Mouse (Mus musculus) retina, adult 2 months (tissue): ENCODE data around the gene Cks1b.
"Not testable (repeated sequence)": the region's sequence is repeated elsewhere in the genome, so short reads cannot be mapped to it uniquely, and the experiment has no call there.

Source experiments
- DNase-seq: peaks from one replicate; pipeline ENCODE4 v3.0.0-alpha.2; 2012; ENCODE audit warnings: low read depth, low spot score

Gene Cks1b

DNA sequence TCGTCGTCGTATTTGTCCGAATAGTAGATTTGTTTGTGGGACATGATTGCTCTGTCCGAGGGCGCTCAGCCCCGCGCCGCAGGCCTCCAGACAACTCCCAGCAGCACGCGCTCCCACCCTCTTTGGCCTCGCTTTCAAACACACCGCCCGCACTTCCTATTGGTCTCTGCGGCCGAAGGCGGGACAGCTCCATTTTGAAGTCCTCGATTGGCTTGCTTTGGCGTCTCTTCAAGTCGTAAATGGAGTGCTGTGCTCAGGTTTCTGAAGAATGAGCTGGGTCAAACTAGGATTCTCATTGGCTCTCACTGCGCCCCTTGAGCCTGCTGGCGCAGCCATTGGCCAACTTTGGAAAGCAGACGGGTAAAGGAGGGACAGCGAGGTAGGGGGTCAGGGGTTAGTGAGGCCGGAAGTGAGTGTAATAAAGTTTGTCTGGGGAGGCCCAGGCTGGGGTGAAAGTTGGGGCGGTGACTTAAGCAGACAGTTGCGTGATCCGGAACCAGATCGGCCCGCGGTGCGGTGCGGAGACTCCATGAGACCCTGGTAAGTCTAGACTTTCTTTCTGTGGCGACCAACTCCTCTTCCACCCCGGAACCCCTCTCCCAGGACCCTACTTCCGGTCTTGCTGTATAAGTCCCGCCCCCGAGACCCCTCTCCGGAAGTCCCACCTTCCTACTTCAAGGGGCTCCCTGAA lies at the start of gene Cks1b, which contains the start of gene Shc1:
TSS of gene Cks1b (minus strand) at position 214 of the 691 bp plus-strand sequence.
TSS of gene Shc1 (plus strand) at position 274 of the 691 bp plus-strand sequence.
- peak; percentile 80 for DNase-seq

DNA sequence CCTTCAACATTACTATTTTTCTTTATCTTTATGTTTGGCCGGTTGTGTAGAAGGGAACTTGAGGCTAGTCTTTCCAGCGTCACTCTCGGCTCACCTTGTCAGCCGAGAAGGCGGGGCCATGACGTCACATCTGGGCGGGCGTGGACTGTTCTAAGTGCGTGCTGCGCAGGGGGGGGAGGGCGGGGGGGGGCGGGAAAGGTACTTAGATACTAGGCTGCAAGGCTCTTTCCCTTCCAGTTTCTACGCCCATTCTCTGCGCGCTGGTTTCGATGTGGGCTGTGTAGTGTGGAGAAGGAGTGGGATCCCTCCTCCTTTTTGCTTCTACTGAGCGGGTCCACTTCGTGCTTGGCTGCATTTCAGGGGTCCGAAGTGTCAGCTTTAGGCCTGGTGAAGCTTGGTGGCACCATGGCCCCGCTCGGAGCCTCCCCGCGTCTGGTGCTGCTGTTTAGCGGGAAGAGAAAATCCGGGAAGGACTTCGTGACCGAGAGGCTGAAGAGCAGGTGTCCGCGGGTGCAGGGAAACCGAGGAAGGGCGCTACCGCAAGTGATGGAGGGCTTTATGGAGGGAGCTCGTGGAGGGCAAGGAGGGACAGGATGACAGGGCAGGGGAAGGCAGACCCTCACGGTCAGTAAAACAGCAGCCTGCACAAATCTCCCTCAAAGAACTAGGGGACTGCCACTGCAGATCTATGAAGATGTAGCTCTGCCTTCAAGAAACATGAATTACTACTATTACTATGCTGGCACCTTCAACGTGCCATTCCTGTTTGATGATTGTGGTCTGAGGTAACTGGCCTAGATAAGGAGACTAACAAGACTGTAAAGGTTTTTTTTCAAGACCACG lies 41.0 kb upstream of the Cks1b start:
- peak; percentile 87 for DNase-seq

DNA sequence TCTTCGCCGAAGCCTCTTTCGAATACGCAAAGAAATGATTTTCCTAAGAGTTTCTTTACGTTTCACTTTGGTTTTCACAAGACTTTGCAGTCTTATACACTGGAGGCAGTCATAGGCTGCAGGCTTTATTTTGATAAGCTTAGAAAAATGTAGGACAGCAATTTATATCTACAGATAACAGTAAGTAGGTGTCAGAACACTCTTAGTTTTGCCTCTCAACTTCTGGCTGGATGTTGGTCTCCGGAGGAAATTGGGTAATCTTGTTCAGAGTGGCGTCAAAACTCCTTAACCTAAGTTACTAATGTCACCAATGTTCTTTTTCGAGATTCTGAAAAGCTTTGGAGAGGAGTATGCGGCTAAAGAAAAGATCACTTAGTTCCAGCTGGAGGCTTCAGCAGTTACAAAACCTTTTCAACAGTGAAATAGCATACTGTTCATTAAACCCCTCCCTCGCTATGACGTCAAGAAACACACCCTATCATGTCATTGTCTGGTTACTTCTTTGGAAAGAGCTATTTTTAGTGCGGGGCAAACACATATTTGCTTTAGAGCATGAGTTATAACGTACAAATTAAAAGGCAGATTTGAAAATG lies 40.3 kb upstream of the Cks1b start:
- no peak for DNase-seq

DNA sequence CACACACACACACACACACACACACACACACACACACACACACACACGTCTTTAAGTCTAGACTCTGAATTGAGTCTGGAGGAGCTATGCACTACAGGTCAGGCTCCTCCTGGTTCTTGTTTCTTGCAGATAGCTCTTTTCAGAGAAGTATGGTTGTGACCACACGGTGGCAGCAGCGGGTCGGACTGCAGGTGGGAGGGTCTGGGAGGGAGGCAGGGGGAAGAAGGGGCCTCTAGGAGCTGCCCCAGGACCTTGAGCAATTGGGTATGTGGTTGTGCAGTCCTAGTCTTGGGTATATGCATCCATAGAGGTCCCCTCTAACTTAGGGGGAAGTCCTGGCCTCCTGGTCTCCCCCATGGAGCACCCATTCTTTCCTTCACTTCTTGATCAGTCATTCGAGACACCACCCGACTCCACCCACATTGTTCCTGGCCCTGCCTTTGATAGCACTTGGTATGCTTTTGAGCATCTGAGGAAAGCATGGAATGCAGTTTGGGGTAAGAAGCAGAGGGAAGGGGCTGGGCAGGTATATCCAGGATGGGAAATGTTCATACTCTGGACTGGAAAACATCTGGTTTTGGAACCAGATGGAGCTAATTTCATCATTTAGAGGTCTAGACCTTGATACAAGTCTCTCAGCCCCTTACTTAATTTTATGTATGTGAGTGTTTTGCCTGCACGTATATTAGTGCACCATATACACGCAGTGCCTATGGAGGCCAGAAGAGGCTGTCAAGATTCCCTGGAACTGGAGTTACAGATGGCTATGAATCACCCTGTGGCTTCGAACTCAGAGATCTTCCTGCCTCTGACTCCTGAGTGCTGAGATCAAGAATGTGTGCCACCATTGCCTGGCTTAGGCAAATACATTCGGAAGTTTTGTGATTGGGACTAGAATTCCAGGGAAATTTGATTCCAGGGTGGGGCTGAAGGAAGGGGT lies 38.8 kb upstream of the Cks1b start:
- DNase-seq, result no peak

DNA sequence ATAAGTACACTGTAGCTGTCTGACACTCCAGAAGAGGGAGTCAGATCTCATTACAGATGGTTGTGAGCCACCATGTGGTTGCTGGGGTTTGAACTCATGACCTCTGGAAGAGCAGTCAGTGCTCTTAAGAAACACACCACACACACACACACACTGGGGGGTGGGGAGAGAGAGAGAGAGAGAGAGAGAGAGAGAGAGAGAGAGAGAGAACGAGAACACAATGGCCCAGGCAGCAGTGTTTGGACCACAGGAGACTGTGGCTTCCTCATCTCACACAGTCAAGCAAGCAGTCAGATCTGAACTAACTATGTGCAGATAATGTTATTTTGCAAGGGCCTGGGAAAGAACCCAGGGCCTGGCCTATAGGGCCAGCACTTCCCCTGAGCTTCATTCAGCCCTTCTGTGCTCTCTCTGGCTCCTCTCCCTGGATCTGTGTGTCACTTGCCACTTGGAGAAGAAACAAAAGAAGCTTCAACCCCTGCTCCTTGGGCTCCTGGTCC lies 37.7 kb upstream of the Cks1b start:
- DNase-seq, result no peak

DNA sequence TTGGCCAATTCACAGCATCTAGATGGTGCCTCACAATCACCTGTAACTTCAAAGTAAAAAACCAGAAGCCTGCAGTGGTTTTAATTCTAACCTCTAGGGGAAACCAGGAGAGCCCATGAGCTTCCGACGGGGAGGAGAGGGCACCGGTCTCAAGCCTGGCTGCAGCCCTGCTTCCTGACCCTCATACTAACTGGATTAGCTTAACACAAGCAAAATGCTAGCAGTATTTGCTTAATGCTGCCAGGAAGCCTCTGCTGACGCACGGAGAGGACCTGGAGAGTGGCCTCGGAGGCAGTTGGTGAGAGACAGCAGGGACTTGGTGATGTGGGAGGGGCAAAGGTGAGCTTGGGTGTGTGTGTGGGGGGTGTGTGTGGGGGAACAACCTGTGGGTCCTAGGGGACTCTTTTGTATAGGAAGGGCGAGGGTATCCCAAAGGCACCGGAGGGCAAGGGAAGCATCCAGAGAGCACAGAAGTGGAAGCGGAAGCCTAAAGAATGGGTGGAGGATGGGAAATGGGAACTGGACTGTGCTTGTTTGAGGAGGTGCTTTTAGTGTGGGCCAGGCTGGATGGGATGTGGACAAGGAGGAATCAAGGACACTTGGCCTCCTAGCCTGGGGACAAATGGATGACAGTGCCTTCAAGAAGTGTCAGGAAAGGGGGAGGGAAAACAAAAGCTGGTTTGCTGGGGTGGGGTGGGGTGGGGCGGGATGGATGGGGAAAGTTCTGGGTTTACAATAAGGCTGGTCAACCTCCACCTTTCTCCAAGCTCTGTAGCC lies 36.4 kb upstream of the Cks1b start, which contains the start of gene Pmvk:
TSS of gene Pmvk (plus strand) at position 141 of the 777 bp plus-strand sequence.
- no peak for DNase-seq

DNA sequence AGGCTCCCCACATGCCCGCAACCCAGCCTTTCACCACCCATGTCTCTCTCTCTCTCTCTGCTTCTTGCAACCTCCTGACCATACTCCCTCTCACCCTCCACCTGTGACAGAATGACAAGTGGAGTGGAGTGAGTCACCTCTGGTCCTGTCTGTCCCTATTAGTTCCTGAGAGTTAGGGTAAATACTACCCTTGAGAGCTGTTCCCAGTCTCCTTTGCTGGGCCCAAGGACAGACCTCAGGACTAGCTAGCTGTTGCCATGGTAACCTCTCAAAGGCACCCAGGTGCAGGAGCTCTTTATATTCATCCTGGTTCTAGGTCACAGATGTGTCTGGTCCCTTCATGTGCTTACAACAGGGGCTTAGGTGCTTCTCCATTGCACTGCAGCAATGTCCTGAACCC lies 33.7 kb upstream of the Cks1b start:
- DNase-seq, result no peak

DNA sequence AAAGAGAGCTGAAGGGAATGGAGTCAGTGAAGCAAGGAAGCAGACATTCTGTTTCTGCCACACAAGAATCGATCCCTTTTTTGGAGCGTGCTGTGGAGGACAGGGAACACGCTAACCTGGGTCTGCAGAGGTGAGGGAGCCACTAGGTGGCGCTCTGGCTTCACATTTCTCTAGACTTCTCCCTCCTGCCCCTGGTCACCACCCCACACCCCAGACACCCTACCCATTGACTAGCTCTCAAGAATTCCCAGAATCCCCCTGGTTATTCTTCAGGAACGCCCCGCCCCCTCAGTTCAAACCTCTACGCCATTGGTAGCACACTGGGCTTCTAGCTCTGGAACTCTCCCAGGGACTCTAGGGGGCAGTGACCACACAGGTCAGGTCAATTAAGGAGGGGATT lies 31.4 kb upstream of the Cks1b start:
- DNase-seq, result no peak

DNA sequence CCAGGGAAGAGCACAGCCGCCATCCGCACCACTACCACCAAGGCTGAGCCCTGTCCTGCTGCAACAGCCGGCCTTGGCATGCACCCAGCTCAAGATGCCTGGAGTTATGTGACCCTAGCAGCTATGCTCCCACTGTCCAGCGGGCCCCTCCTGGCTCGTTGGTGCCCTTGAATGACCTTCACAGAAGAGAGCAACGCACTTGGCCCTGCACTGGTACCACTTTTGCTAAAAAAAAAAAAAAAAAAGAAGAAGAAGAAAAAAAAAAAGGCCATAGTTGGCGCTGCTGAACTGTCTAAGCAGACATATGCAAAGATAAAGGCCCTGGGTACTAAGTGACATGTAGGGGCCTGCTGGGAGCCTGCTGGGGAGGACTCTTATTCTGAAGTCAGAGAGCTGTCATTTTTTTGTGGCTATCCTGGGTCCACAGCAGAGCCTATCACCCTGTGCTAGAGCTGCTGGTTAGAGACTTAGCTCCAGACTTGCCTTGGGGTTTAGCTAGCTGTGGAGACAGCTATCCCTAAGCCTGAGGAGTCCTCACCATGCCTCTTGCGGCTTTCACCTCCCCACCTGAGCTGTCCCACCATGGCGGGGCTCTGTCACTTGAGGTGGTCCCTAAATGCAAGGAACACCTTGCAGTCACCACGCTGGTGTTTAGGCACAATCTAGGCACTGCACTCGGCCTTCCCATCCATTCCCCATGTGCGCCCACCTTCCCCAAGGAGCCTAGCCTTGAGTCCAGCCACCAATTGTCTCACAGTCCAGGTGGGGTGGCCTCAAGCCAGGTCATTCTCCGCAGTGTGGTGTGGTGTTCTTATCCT lies 30.7 kb upstream of the Cks1b start:
- DNase-seq, result no peak

DNA sequence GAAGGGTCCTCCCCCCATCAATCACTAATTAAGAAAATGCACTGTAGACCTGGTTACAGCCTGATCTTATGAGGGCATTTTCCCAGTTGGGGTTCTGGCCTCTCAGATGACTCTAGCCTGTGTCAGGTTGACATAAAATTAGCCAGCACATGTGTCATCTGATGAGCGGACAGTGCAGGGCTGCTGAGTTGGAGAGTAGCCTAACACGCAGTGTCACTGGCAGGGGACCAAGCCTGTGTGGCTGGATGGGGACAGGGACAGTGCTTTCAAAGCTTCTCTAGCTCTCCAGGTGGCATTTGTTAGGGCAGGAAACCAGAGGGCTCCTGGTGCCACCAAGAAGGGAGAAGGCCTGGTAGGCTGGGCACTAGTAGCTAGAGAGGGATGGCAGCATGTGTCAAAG lies 22.5 kb upstream of the Cks1b start:
- no peak for DNase-seq

DNA sequence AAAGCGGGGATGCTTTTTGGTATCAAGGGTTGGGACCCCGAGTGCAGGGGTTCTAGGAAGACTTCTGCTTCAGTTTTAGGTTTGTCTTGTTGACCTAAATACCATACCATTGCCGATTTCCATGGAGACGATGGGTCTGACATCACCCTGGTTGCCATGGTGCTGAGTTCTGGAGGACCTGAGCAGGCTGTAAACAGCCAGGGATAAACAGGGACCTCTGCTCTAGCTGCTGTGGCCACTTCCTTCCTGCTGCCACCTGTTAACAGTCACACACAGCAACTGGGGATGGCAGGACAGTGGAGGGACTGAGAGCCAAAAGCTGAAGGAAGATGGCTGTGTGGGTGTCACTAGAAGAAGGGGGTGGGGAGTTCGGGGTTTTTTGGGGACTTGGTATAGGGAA lies 19.1 kb upstream of the Cks1b start:
- no peak for DNase-seq

DNA sequence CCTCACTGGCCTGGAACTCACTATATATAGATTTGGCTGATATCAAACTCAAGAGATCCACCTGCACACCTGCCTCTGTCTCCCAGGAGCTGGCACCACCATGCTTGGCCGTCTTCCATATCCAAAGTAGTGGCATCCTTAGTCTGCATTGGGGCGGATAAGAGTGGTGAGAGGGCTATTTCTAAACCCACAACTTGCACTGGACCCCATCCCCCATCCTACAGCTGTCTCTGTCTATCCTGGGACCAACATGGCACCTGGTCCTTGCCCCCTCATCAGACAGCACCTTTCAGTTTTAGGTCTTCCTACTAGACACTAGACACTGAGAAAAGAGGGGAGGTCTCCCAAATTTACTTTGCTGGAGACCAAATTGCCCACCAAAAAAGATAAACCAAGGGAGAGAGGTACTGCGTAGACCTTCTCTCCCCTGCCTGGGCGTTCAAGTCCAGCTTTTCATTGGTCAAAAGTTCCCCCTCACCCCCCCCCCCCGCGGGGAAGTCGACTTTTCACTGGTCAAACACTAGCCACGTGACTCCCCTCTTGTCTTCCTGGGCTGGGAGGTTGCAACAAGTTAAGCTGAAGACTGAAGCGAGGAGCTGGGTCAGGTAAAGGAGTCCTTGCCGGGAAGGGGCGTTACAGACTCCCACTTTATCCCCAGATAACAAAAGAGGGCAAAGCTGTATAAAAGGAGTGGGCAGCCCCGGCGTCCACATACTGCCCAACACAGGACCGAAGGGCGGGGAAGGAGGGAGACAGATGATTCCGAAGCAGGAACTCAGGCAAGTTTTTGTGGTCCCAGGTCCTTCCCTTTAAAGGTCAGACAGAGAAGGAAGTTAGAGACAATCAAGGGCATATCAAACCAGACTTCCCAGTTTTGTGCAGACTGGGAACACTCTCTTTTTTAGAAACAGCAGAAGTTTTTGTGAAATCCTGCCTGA lies 18.3 kb upstream of the Cks1b start, which contains the start of gene Pbxip1:
TSS of gene Pbxip1 (plus strand) at position 531 of the 938 bp plus-strand sequence.
- no peak for DNase-seq

DNA sequence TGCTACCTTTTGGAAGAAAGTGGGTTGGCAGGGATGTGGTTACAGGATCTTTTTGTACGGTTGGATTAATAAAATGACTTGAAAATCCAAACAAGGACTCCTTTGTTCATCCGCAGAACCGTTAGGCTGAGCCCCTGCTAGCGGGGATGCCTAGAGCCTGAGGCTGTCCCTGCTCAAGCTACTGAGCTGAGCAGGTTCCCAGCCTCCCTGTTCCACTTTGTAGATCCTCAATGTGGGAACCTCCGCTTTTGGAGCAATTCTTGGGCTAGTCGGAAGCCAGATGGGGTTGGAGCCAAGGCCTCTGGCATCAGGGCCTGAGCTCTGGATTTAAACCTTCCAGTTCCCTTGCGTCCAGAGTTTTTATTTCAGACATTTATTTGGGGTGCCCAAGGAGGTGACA lies 16.9 kb upstream of the Cks1b start:
- DNase-seq, result no peak

DNA sequence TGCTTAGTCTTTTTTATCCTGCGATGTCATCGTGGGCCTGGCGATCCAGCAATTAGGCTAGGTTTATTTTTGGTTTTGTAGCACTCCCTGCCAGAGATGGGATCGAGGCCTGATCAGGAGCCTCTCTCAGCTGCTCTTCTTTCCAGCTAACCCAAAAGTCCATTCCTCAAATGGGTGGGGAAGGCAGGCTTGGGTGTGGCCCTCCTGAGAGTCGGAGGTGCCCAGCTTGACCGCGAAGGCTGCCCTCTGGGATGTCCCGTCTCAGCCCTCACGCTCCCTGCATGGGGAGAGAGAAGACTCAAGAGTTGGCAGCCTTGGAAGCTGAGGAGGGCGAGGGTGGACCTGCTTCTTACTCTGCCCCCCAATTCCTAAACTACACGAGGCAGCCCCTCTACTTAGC lies 16.3 kb upstream of the Cks1b start:
- no peak for DNase-seq

DNA sequence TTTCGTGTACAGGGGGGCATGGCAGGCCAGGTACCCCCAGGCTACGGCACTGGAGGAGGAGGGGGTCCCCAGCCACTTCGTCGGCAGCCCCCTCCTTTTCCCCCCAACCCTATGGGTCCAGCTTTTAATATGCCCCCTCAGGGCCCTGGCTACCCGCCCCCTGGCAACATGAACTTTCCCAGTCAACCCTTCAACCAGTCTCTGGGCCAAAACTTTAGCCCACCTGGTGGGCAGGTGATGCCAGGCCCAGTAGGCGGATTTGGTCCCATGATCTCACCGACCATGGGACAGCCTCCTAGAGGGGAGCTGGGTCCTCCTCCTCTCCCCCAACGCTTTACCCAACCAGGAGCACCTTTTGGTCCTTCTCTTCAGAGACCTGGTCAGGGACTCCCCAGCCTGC lies 14.4 kb upstream of the Cks1b start:
- DNase-seq, result no peak

DNA sequence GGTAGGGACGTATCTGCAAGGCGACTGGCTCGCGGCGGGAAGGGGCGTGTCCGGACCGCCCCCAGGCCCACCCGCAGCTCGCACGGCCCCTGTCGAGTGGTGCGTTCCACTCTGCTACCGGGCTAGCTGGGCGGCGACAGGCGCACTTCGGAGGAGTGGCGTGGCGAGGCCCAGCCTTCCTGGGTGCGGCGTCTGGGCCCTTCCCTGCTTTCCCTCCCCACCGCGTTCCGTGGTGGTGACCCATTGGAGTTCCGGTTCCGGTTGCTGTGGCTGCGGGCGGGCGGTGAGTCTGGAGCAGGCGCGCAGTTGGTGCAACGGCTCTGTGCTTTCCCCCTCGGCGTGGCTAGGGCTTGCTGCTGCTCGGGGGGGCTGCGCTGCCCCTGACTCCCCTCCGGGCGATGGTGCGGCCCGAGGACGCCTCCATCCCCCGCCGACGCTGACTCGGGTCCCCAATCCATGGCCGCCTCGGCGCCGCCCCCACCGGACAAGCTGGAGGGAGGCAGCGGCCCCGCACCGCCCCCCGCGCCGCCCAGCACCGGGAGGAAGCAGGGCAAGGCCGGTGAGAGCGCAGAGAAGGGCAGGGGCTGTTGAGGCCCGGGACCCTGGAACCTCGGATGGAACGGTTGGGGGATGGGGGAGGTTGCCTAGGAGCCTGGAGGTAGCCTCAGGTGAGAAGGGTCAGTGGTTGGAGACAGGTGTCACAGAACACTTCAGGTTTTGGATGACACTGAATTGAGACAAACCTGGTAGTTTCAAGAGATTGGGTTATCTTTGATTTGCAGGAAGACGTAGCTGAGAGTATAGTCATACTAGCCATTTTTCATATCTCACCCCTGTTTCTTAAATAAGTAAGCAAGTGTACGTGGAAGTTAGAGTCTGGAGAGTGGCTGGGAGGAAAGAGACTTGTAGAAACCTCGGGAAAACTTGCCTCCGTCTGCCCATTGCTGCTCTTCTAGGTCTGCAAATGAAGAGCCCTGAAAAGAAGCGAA lies 12.3 kb upstream of the Cks1b start, which contains the start of gene Pygo2:
TSS of gene Pygo2 (plus strand) at position 44 of the 989 bp plus-strand sequence.
- DNase-seq, result peak; percentile 80

DNA sequence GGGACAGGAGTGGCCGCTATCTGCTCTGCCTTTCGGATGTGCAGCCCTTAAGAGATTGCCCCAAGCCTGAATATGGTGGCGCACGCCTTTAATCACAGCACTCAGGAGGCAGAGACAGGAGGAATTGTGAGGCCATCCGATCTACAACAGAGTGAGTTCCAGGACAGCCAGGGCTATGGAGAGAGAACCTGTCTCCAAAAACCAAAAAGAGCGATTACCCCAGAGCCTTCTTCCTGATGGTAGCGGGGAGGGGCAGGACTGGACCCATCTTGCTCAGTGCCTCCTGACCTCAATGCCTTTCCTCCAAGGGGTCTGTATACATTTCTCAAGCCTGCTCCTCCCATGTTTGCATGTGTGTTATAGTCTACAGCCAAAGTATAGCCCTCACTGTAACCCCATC lies 10.8 kb upstream of the Cks1b start:
- not testable (repeated sequence) for DNase-seq
